Mouse (Mus musculus) CD8-positive naive resting alpha-beta T cell, adult 2 months (primary cell): ENCODE data around the gene Slc38a4.

Experiments used
- DNase-seq, 2 experiments: peaks; one replicate each; pipeline ENCODE4 v3.0.0; 2022; ENCODE audit warnings: low read depth in 2 of 2, low spot score in 2 of 2

Slc38a4 gene

GRCm38 (mm10) chr15:97020221-97020620 is 35.5 kb downstream of the Slc38a4 start:
- no peak for DNase-seq

GRCm38 (mm10) chr15:97019323-97019722 is 36.4 kb downstream of the Slc38a4 start:
- DNase-seq: no peak

GRCm38 (mm10) chr15:97017195-97017594 is 38.6 kb downstream of the Slc38a4 start:
- DNase-seq: no peak

GRCm38 (mm10) chr15:97015036-97015596 is 40.6 kb downstream of the Slc38a4 start:
- no peak for DNase-seq

GRCm38 (mm10) chr15:97011599-97012372 is 44.0 kb downstream of the Slc38a4 start:
- DNase-seq: no peak

- no peak for DNase-seq
Observed at GRCm38 (mm10) chr15:97009271-97009670, 46.5 kb downstream of the Slc38a4 start.

- no peak for DNase-seq
Observed at GRCm38 (mm10) chr15:97005631-97006234, 50.0 kb downstream of the Slc38a4 start.

- no peak for DNase-seq
Observed at GRCm38 (mm10) chr15:97004525-97004867, 51.3 kb downstream of the Slc38a4 start.

GRCm38 (mm10) chr15:97003851-97004524 is 51.8 kb downstream of the Slc38a4 start:
- DNase-seq: no peak

GRCm38 (mm10) chr15:97003186-97003585 is 52.6 kb downstream of the Slc38a4 start:
- no peak for DNase-seq

GRCm38 (mm10) chr15:97002752-97003151 is 53.0 kb downstream of the Slc38a4 start:
- no peak for DNase-seq

GRCm38 (mm10) chr15:97001886-97002285 is 53.9 kb downstream of the Slc38a4 start:
- no peak for DNase-seq

- no peak for DNase-seq
Observed at GRCm38 (mm10) chr15:97001416-97001815, 54.3 kb downstream of the Slc38a4 start.

- DNase-seq: no peak
Observed at GRCm38 (mm10) chr15:97000319-97001251, 55.2 kb downstream of the Slc38a4 start.

GRCm38 (mm10) chr15:96999401-96999800 is 56.4 kb downstream of the Slc38a4 start:
- DNase-seq: no peak

GRCm38 (mm10) chr15:96985618-96986017 is 70.1 kb downstream of the Slc38a4 start:
- no peak for DNase-seq

GRCm38 (mm10) chr15:96983581-96984330 is 72.0 kb downstream of the Slc38a4 start:
- no peak for DNase-seq

GRCm38 (mm10) chr15:96975125-96975524 is 80.6 kb downstream of the Slc38a4 start:
- DNase-seq: no peak

GRCm38 (mm10) chr15:96974131-96974530 is 81.6 kb downstream of the Slc38a4 start:
- no peak for DNase-seq

GRCm38 (mm10) chr15:96973370-96973769 is 82.4 kb downstream of the Slc38a4 start:
- no peak for DNase-seq
